Mouse (Mus musculus) midbrain, embryonic 15.5 days (tissue): ENCODE data around the gene Slc4a11. TPM values are rescaled to one million over a fixed set of nuclear protein-coding genes. Genes with fewer than 3 reads are reported as not detected.

Experiments used
- ATAC-seq: fragments of 200-750 bp; cut with Nextera tagmentation; replicated peaks from 2 replicates; pipeline ENCODE4 v1.8.0; 2017; ENCODE audit warnings: moderate TSS enrichment
- H3K27ac ChIP-seq: fragments of 300-500 bp; sonication (generic); 2 replicates; pipeline ENCODE4 v1.5.1; 2015; ENCODE audit warnings: mild to moderate bottlenecking, inconsistent platforms
- H3K27me3 ChIP-seq: fragments of 300-500 bp; sonication (generic); replicated peaks from 2 replicates; pipeline ENCODE4 v1.6.1; 2015; ENCODE audit warnings: inconsistent platforms
- H3K36me3 ChIP-seq: fragments of 300-500 bp; sonication (generic); replicated peaks from 2 replicates; pipeline ENCODE4 v1.6.1; 2015; ENCODE audit warnings: inconsistent platforms
- H3K4me1 ChIP-seq: fragments of 300-500 bp; sonication (generic); 2 replicates; pipeline ENCODE4 v1.6.1; 2015; ENCODE audit warnings: inconsistent platforms
- H3K4me2 ChIP-seq: fragments of 300-500 bp; sonication (generic); 2 replicates; pipeline ENCODE4 v1.6.1; 2015; ENCODE audit warnings: inconsistent platforms, mild to moderate bottlenecking, moderate library complexity
- H3K4me3 ChIP-seq: fragments of 300-500 bp; sonication (generic); 2 replicates; pipeline ENCODE4 v1.5.1; 2015; ENCODE audit warnings: mild to moderate bottlenecking, inconsistent platforms
- H3K9ac ChIP-seq: fragments of 300-500 bp; sonication (generic); 2 replicates; pipeline ENCODE4 v1.6.1; 2015; ENCODE audit warnings: mild to moderate bottlenecking, inconsistent platforms
- H3K9me3 ChIP-seq: fragments of 300-500 bp; sonication (generic); 2 replicates; pipeline ENCODE4 v1.6.1; 2016; ENCODE audit warnings: inconsistent platforms
- WGBS: fragments of 180-500 bp; shearing (Covaris S2); methylation state at CpG from one replicate; pipeline ENCODE4 v1.1.7; 2015; ENCODE audit warnings: mixed read lengths; 5-methylcytosine and 5-hydroxymethylcytosine counted together
- polyA plus RNA-seq: library from polyadenylated mRNA; unstranded; fragments of >200 nt; fragmentation: Nextera tagmentation; extraction: Ambion mirVana; gene quantifications from 2 replicates; pipeline ENCODE4 v1.2.1, GENCODE M21; 2015

Gene Slc4a11
- polyA plus RNA-seq, 1 experiment from 2014 or later: 0.65 TPM

GRCm38 (mm10) chr2:130642197-130642660 is 55.1 kb downstream of the Slc4a11 start:
- Histone ChIP-seq H3K36me3 (no peaks in the 10 kb centered on the region), H3K27me3 (peaks cover 14% of the 10 kb centered on the region), H3K4me2 (peak overlapping the region; percentile 77), H3K9me3 (no peaks in the 10 kb centered on the region), H3K4me1 (peaks cover 16% of the 10 kb centered on the region), H3K9ac (peak overlapping the region; percentile 76), H3K27ac (peak overlapping the region; percentile 79), H3K4me3 (peak overlapping the region; percentile 81)
- peak; percentile 89 for ATAC-seq
- under 1% methylated on average over 16 of the region's 27 CpGs for WGBS

- no peak for ATAC-seq
- no peak overlapping the region for H3K27ac ChIP-seq
- WGBS: 77% methylated on average over 6 of the region's 6 CpGs
Measured at GRCm38 (mm10) chr2:130641351-130642025, 55.8 kb downstream of the Slc4a11 start.

DNA sequence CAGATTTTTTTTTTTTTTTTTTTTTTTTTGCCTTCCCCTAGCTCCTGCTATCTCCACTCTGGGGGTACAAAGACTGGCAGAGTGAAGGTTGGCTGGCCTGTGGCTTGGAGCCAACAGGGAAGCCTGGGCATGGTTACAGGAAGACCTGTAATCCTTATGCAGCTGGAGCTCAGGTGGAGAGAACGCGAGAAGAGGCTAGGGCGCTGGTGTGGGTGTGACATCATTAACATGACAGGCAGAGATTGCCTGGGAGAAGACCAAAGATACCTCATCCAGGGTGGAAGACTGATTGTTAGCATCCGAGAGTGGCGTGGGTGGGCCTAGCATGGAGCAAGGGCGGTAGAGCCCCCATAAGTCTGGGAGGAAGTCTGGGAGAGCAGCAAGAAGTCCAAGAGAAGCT is 58.0 kb downstream of the Slc4a11 start:
- H3K36me3 ChIP-seq: no peaks in the 10 kb centered on the region
- H3K4me3 ChIP-seq: no peak overlapping the region
- H3K4me1 ChIP-seq: peaks cover 33% of the 10 kb centered on the region
- WGBS: 84% methylated on average over 6 of the region's 6 CpGs
- peaks cover 44% of the 10 kb centered on the region for H3K27me3 ChIP-seq
- H3K9ac ChIP-seq: no peak overlapping the region
- no peak overlapping the region for H3K27ac ChIP-seq
- no peaks in the 10 kb centered on the region for H3K9me3 ChIP-seq
- H3K4me2 ChIP-seq: no peak overlapping the region
- no peak for ATAC-seq

More at GRCm38 (mm10) chr2:130641351-130642025, 55.8 kb downstream of the Slc4a11 start:
- Histone ChIP-seq H3K27me3 (peaks cover 22% of the 10 kb centered on the region), H3K4me3 (peak overlapping the region; percentile 81), H3K36me3 (no peaks in the 10 kb centered on the region), H3K9ac (peak overlapping the region; percentile 76), H3K4me2 (peak overlapping the region; percentile 77), H3K4me1 (peaks cover 16% of the 10 kb centered on the region), H3K9me3 (no peaks in the 10 kb centered on the region)

GRCm38 (mm10) chr2:130638101-130638611 is 59.2 kb downstream of the Slc4a11 start:
- H3K9ac ChIP-seq: no peak overlapping the region
- no peaks in the 10 kb centered on the region for H3K36me3 ChIP-seq
- no peak overlapping the region for H3K4me2 ChIP-seq
- H3K4me3 ChIP-seq: no peak overlapping the region
- ATAC-seq: no peak
- no peak overlapping the region for H3K27ac ChIP-seq
- H3K4me1 ChIP-seq: peaks cover 35% of the 10 kb centered on the region
- 37% methylated on average over 16 of the region's 16 CpGs for WGBS
- no peaks in the 10 kb centered on the region for H3K9me3 ChIP-seq
- peaks cover 52% of the 10 kb centered on the region for H3K27me3 ChIP-seq

- Histone ChIP-seq H3K27ac (no peak overlapping the region), H3K27me3 (peaks cover 52% of the 10 kb centered on the region), H3K4me1 (peaks cover 20% of the 10 kb centered on the region), H3K36me3 (no peaks in the 10 kb centered on the region), H3K9ac (no peak overlapping the region), H3K9me3 (no peaks in the 10 kb centered on the region), H3K4me3 (no peak overlapping the region), H3K4me2 (no peak overlapping the region)
- no peak for ATAC-seq
- 17% methylated on average over 21 of the region's 21 CpGs for WGBS
Measured at GRCm38 (mm10) chr2:130635847-130636246, 61.5 kb downstream of the Slc4a11 start.

DNA sequence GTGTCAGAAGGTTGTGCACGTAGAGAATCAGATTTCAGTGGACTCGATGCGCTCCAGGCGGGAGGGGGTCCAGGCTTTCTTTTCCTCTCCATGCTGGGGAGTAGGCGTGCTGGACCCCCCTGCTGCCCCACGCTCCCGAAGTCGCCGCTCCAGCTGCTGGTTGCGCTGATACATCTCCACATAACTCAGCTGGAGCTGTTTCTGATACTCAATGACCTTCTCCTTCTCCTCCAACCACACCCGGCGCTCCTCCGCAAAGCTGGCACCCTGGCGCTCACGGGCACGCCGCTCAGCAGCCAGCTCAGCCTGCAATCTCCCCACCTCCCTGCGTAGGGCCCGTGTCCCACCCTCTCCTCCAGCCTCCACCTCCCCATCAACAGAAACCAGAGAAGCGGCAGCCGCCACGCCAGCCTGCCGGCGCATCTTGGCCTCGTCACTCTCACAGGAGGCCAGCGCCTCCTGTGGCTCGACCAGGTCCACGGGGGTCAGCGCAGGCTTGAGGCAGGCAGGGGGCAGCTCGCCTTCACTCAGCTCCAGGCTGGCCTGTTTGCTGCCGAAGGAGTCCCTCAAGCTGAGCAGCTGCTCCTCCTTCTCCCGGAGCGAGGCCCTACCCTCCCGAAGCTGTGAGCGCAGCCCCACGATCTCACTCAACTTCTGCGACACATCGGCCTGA is 62.4 kb downstream of the Slc4a11 start:
- Histone ChIP-seq H3K36me3 (no peaks in the 10 kb centered on the region), H3K4me1 (peaks cover 23% of the 10 kb centered on the region), H3K9me3 (no peaks in the 10 kb centered on the region), H3K4me2 (peak overlapping the region; percentile 46), H3K27ac (no peak overlapping the region), H3K9ac (no peak overlapping the region), H3K27me3 (peaks cover 52% of the 10 kb centered on the region), H3K4me3 (peak overlapping the region; percentile 15; the same call in 1 of the 2 replicates)
- 7% methylated on average over 38 of the region's 38 CpGs for WGBS
- ATAC-seq: no peak; the same call in 1 of the 2 replicates

Other genes with a start within 250 kb of the Slc4a11 start
- gene Ptpra, start 247.2 kb downstream of the Slc4a11 start, polyA plus RNA-seq: 136 and 142 TPM in 2 replicates
- 97.0 and 105 TPM in 2 replicates for gene Mrps26, start 133.8 kb downstream of the Slc4a11 start, polyA plus RNA-seq
- 0.38 and 0.86 TPM in 2 replicates for gene Oxt, start 121.3 kb downstream of the Slc4a11 start, polyA plus RNA-seq
- 54.5 and 81.6 TPM in 2 replicates for gene Avp, start 115.0 kb downstream of the Slc4a11 start, polyA plus RNA-seq
- gene Fastkd5, start 67.5 kb downstream of the Slc4a11 start, polyA plus RNA-seq: 10.9 and 11.2 TPM in 2 replicates
- 10.0 and 11.6 TPM in 2 replicates for gene Ubox5, start 67.5 kb downstream of the Slc4a11 start, polyA plus RNA-seq
- gene Lzts3, start 54.7 kb downstream of the Slc4a11 start, polyA plus RNA-seq: 17.4 and 17.9 TPM in 2 replicates
- gene Ddrgk1, start 32.9 kb downstream of the Slc4a11 start, polyA plus RNA-seq: 69.4 and 71.0 TPM in 2 replicates
- gene Itpa, start 29.9 kb downstream of the Slc4a11 start, polyA plus RNA-seq: 130 and 133 TPM in 2 replicates
- 102 and 108 TPM in 2 replicates for gene 4930402H24Rik, start 208.9 kb upstream of the Slc4a11 start, polyA plus RNA-seq
- 15.6 TPM in 2 replicates for gene Atrn, start 209.0 kb upstream of the Slc4a11 start, polyA plus RNA-seq